Mouse (Mus musculus) liver, embryonic 14.5 days (tissue): ENCODE data around the gene Olfr448. TPM values are rescaled to one million over a fixed set of nuclear protein-coding genes. Genes with fewer than 3 reads are reported as not detected.

Source experiments
- ATAC-seq: fragments of 200-750 bp; cut with Nextera tagmentation; 2 replicates; pipeline ENCODE4 v1.8.0; 2017; ENCODE audit warnings: moderate number of reproducible peaks, mild to moderate bottlenecking, moderate library complexity; ENCODE audit not compliant: insufficient read depth
- DNase-seq, 3 experiments: peaks; one replicate each; pipeline ENCODE4 v3.0.0-alpha.2; 2012 to 2013; ENCODE audit warnings: low read depth in 3 of 3, low spot score in 3 of 3
- H3K27ac ChIP-seq: fragments of 300-500 bp; sonication (generic); 2 replicates; pipeline ENCODE4 v1.5.1; 2014; ENCODE audit warnings: moderate library complexity, mild to moderate bottlenecking, control low read depth, inconsistent platforms
- H3K27me3 ChIP-seq: fragments of 300-500 bp; sonication (generic); 2 replicates; pipeline ENCODE4 v1.6.1; 2014; ENCODE audit warnings: mild to moderate bottlenecking, low read length, moderate library complexity; ENCODE audit not compliant: control insufficient read depth, insufficient read depth
- H3K36me3 ChIP-seq: fragments of 300-500 bp; sonication (generic); replicated peaks from 2 replicates; pipeline ENCODE4 v1.6.1; 2014; ENCODE audit warnings: low read depth; ENCODE audit not compliant: control insufficient read depth, insufficient read depth
- H3K4me1 ChIP-seq, 2 experiments: fragments of 200-500 bp in 1 of 2; fragments of 300-500 bp in 1 of 2; sonication (generic) in 1 of 2; replicated peaks; 2 replicates each; pipeline ENCODE4 v1.6.1; 2012 to 2014; ENCODE audit warnings: antibody characterized with exemption in 1 of 2, inconsistent platforms in 1 of 2, low read length in 1 of 2; ENCODE audit not compliant: control insufficient read depth in 2 of 2, insufficient read depth in 2 of 2
- H3K4me2 ChIP-seq: fragments of 300-500 bp; sonication (generic); 2 replicates; pipeline ENCODE4 v1.6.1; 2014; ENCODE audit warnings: low read depth, mild to moderate bottlenecking, control low read depth, moderate library complexity
- H3K4me3 ChIP-seq, 2 experiments: fragments of 200-500 bp in 1 of 2; fragments of 300-500 bp in 1 of 2; sonication (generic) in 1 of 2; 2 replicates each; pipeline ENCODE4 v1.5.1; 2012 to 2014; ENCODE audit warnings: low read depth in 2 of 2, low read length in 2 of 2, mild to moderate bottlenecking in 2 of 2, control low read depth in 1 of 2, inconsistent platforms in 1 of 2, moderate library complexity in 1 of 2; ENCODE audit not compliant: insufficient read depth in 1 of 2
- H3K9ac ChIP-seq: fragments of 300-500 bp; sonication (generic); replicated peaks from 2 replicates; pipeline ENCODE4 v1.6.1; 2014; ENCODE audit warnings: mild to moderate bottlenecking, control low read depth, moderate library complexity
- H3K9me3 ChIP-seq: fragments of 300-500 bp; sonication (generic); 2 replicates; pipeline ENCODE4 v1.6.1; 2016; ENCODE audit warnings: low read length, mixed read lengths; ENCODE audit not compliant: control insufficient read depth
- CTCF ChIP-seq: IDR thresholded peaks from 2 replicates; pipeline ENCODE4 v1.5.1; 2016; ENCODE audit warnings: antibody characterized with exemption, low read depth, control low read depth
- EP300 ChIP-seq: IDR thresholded peaks from 2 replicates; pipeline ENCODE4 v1.6.1; 2016; ENCODE audit warnings: antibody characterized with exemption, low read depth
- WGBS: fragments of 180-500 bp; shearing (Covaris S2); extraction: QIAGEN DNeasy Blood & Tissue Kit; methylation state at CpG from one replicate; pipeline ENCODE4 v1.1.7; 2014; ENCODE audit not compliant: insufficient replicate concordance; 5-methylcytosine and 5-hydroxymethylcytosine counted together
- polyA plus RNA-seq, 2 experiments: library from polyadenylated mRNA; depleted of rRNA in 1 of 2; stranded (reverse) in 1 of 2; unstranded in 1 of 2; fragments of >200 nt; fragmentation: Nextera tagmentation in 1 of 2; extraction: Ambion mirVana in 1 of 2; gene quantifications; 2 replicates each; pipeline versions ENCODE4 v1.2.1 to v1.2.3; 2012 to 2014

Olfr448 gene
- polyA plus RNA-seq, 2 experiments, result not detected

- ATAC-seq (no peak), DNase-seq (no peak)
- TF ChIP-seq EP300, result no peak
- TF ChIP-seq CTCF, result no peak
- H3K9me3 ChIP-seq, result no peaks in the 10 kb centered on the region
- H3K4me3 ChIP-seq, result no peak within 1 kb of the TSS
- H3K27me3 ChIP-seq, result no peaks in the 10 kb centered on the region
- no peaks in the 10 kb centered on the region for H3K4me1 ChIP-seq
- H3K4me2 ChIP-seq, result no peak within 1 kb of the TSS
- H3K27ac ChIP-seq, result no peak within 1 kb of the TSS
- H3K36me3 ChIP-seq, result no peaks in the 10 kb centered on the region
- no peak within 1 kb of the TSS for H3K9ac ChIP-seq
These were observed 18.3 kb downstream of the Olfr448 start, which contains the start of gene Olfr447 for GRCm38 (mm10) chr6:42908578-42908977. Olfr447 (plus strand) TSS chr6:42908878.

DNA sequence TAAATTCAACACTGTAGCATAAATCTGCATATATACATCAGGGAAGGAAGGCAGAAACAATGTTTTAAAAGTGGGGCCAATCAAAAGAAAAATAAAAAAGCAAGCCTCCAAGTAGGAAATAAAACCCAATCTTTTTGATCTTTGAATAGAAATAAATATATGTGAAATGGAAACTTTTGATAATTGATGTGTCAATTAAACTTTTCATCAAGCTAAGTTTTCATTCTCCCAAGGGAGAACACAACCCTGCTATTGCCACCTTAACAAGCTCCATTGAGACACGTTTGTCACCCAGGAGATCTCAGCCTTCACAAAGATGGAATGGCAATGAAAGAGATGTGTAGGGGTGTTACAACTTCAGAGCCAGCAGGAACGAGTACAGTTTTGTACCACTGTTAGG, 30.8 kb downstream of the Olfr448 start, which contains the start of gene Olfr446:
TSS of gene Olfr446 (plus strand) at position 301 of the 400 bp plus-strand sequence.
- ATAC-seq (no peak), DNase-seq (no peak)
- 42% methylated on average over 2 of the region's 2 CpGs for WGBS
- H3K9ac ChIP-seq, result no peak within 1 kb of the TSS
- no peak within 1 kb of the TSS for H3K4me2 ChIP-seq
- H3K4me3 ChIP-seq, result no peak within 1 kb of the TSS
- no peaks in the 10 kb centered on the region for H3K27me3 ChIP-seq
- no peaks in the 10 kb centered on the region for H3K36me3 ChIP-seq
- TF ChIP-seq CTCF (no peak), EP300 (no peak)
- no peaks in the 10 kb centered on the region for H3K9me3 ChIP-seq
- H3K4me1 ChIP-seq, result no peaks in the 10 kb centered on the region
- no peak within 1 kb of the TSS for H3K27ac ChIP-seq

Other genes starting within 250 kb of the Olfr448 start
- gene Tcaf2, start 245.2 kb upstream of the Olfr448 start, polyA plus RNA-seq (2012; rRNA removed), result 0.07 and 0.12 TPM in 2 replicates
- 0.04 and 0.06 TPM in 2 replicates for gene Tcaf2, start 245.2 kb upstream of the Olfr448 start, polyA plus RNA-seq (2014; fragmentation: Nextera tagmentation; extraction: Ambion mirVana)
- 2.2 TPM in 2 replicates for gene Tcaf1, start 180.4 kb upstream of the Olfr448 start, polyA plus RNA-seq (2012; rRNA removed)
- gene Tcaf1, start 180.4 kb upstream of the Olfr448 start, polyA plus RNA-seq (2014; fragmentation: Nextera tagmentation; extraction: Ambion mirVana), result 3.1 and 4.2 TPM in 2 replicates
- not detected in 2 replicates for gene Olfr453, start 151.1 kb upstream of the Olfr448 start, polyA plus RNA-seq (2012; rRNA removed)
- gene Olfr453, start 151.1 kb upstream of the Olfr448 start, polyA plus RNA-seq (2014; fragmentation: Nextera tagmentation; extraction: Ambion mirVana), result not detected in 2 replicates
- gene Olfr38, start 134.0 kb upstream of the Olfr448 start, polyA plus RNA-seq (2012; rRNA removed), result not detected in 2 replicates
- gene Olfr38, start 134.0 kb upstream of the Olfr448 start, polyA plus RNA-seq (2014; fragmentation: Nextera tagmentation; extraction: Ambion mirVana), result not detected in 2 replicates
- not detected in 2 replicates for gene Olfr452, start 105.3 kb upstream of the Olfr448 start, polyA plus RNA-seq (2012; rRNA removed)
- not detected in 2 replicates for gene Olfr452, start 105.3 kb upstream of the Olfr448 start, polyA plus RNA-seq (2014; fragmentation: Nextera tagmentation; extraction: Ambion mirVana)
- gene Olfr450, start 78.5 kb upstream of the Olfr448 start, polyA plus RNA-seq (2012; rRNA removed), result not detected in 2 replicates
- gene Olfr450, start 78.5 kb upstream of the Olfr448 start, polyA plus RNA-seq (2014; fragmentation: Nextera tagmentation; extraction: Ambion mirVana), result not detected in 2 replicates
- not detected in 2 replicates for gene Olfr449, start 56.1 kb upstream of the Olfr448 start, polyA plus RNA-seq (2012; rRNA removed)
- gene Olfr449, start 56.1 kb upstream of the Olfr448 start, polyA plus RNA-seq (2014; fragmentation: Nextera tagmentation; extraction: Ambion mirVana), result not detected in 2 replicates
- gene Olfr447, start 18.4 kb downstream of the Olfr448 start, polyA plus RNA-seq (2012; rRNA removed), result not detected in 2 replicates
- not detected in 2 replicates for gene Olfr447, start 18.4 kb downstream of the Olfr448 start, polyA plus RNA-seq (2014; fragmentation: Nextera tagmentation; extraction: Ambion mirVana)
- not detected in 2 replicates for gene Olfr446, start 30.9 kb downstream of the Olfr448 start, polyA plus RNA-seq (2012; rRNA removed)
- not detected in 2 replicates for gene Olfr446, start 30.9 kb downstream of the Olfr448 start, polyA plus RNA-seq (2014; fragmentation: Nextera tagmentation; extraction: Ambion mirVana)
- gene Olfr444, start 58.6 kb downstream of the Olfr448 start, polyA plus RNA-seq (2012; rRNA removed), result not detected in 2 replicates
- gene Olfr444, start 58.6 kb downstream of the Olfr448 start, polyA plus RNA-seq (2014; fragmentation: Nextera tagmentation; extraction: Ambion mirVana), result not detected in 2 replicates
- gene Olfr441, start 215.9 kb downstream of the Olfr448 start, polyA plus RNA-seq (2012; rRNA removed), result not detected in 2 replicates
- gene Olfr441, start 215.9 kb downstream of the Olfr448 start, polyA plus RNA-seq (2014; fragmentation: Nextera tagmentation; extraction: Ambion mirVana), result not detected in 2 replicates